Mouse (Mus musculus) kidney, adult 18-20 months (tissue): Measurements from ENCODE around the gene Slc25a29.

ENCODE experiments used
- DNase-seq: peaks from one replicate; pipeline ENCODE4 v3.0.0; 2021

Slc25a29 gene

DNA sequence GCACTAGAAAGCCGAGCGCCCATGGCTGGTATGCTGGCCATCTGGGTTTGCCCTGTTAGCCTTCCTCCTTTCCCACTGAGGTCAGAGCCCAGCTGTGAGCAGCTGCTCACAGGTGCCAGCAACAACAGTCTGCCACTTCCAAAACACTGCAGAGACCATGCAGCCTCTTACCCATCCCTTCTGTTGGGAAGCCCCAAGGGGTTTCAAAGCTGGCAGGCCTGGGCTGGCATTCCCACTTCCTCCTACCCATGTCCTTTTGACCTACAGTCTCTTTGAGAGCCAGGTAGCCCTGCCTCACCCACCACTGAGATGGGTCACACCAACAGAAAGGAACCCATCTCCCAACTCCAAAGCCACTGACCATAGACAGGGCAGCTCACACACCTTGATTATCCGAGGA lies 2.3 kb downstream of the Slc25a29 start:
- no peak for DNase-seq

GRCm38 (mm10) chr12:108832851-108833250 lies 2.8 kb downstream of the Slc25a29 start:
- DNase-seq = peak; percentile 39

- DNase-seq = peak; percentile 72
These were observed 3.6 kb downstream of the Slc25a29 start for GRCm38 (mm10) chr12:108831966-108832643.

- no peak for DNase-seq
These were observed 5.3 kb downstream of the Slc25a29 start for GRCm38 (mm10) chr12:108830358-108830757.

- DNase-seq = no peak
These were observed 6.0 kb downstream of the Slc25a29 start for GRCm38 (mm10) chr12:108829636-108830035.

GRCm38 (mm10) chr12:108827641-108828040 lies 8.0 kb downstream of the Slc25a29 start:
- no peak for DNase-seq

DNA sequence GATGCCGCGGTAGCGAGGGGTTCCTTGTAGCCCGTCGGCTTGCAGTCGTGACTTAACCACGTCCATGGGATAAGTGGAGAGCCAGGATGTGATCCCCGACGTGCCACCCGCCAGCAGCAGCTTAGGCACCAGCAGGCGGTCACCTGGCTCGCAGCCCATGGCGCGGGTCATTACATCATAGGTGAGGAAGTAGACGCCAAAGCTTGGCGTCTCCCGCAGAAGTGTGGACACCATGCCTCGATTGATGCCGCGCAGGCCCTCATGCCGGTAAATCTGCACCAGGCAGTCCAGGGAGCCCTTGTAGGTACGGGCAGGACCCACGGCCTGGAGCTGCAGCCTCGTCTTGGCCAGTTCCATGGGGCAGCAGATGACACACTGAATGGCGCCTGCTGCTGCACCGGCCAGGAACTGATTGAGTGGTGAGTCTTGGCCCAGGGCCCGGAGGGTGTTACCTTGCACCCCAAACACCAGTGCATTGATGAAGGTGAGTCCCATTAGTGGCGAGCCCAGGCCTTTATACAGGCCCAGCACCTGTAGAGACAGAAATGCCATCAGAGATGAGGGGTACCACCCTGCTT lies 8.6 kb downstream of the Slc25a29 start:
- no peak for DNase-seq

DNA sequence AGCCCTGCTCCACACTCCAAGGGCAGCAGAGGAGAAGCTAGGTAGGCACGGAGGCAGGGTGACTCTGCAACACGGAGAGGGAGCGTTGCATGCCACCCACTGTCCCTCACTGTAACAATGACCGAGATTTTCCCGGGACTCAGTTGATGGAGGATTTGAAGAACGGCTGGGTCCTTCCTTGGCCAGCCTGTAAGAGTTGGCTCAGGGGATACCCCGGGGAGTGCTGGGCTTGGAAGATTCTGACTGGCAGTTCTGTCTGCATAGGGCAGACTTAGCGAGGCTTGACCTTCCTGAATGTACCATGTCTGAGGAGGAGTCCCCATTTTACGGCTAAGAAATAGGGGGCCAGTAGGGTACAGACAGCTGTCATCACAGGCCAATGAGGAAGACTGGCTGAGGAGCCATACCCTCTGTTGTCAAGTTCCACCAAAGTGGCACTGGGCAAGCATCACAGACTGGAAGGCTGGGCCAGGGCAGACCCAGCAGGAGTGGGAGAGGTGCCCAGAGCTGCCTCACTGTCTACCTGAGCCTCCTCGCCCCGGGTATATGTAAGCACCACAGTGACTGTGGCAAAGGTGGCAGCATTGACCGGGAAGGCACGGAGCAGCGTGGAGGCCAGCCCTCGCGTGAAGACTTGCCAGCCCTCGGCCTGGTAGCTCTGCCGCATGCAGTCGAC lies 9.3 kb downstream of the Slc25a29 start:
- DNase-seq = no peak

DNA sequence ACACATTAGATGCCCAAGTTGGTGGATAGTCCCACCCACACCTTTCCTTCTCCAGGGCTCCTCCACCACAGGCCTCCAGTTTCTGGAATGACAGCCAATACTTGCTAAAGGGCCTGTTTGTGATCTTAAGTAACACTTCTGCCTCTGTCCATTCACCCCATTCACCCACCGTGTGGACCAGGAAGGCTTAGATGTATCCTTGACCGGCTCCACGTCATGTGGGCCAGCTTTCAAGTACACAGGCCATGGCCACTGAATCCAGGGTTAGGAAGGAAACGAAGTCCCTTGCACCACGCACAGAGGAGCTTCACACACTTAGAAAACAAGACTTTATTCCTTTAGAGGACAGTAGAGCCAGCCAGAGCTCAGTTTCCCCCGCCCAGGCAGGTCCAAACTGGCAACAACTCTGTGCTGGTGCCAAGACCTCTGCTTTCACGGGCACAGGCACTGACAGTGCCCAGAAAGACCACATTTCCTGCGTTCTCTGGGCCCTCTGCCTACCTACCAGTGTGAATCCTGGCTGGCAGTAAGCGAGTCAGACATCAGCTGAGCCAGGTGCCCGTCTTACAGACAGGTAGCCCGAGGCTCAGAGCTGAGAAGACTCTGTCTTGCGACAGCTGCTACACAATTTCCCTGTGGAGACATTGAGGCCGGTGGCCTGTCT lies 10.0 kb downstream of the Slc25a29 start:
- DNase-seq = no peak

DNA sequence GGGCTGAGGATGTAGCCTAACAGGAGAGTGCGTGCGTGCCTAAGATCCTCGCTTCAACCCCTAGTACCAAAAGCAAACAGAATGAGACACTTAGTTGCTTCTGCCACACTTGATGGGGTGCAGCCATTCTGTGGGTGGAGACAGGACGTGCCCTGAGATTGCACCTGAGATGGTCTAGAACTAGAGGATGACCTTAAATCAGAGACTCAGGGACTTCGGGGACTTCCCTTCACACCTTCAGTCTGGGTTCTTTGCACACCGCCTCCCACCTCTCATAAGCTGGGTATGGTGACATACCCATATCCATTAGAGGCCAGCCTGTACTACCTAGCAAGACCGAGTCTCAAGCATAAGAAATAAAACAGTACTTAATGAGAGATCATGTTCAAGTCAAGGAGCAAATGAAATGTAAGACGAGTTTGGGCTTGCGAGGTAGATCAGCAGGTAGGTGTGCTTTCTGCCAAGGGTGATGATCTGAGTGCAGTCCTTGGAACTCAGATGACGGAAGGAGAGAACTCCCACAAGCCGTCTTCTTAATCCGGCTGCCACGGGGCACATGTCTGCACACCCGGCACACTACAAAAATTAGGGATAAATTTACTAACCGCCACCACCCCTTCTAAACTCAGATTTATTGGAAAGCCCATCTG lies 11.3 kb downstream of the Slc25a29 start:
- no peak for DNase-seq

GRCm38 (mm10) chr12:108823036-108823435 lies 12.6 kb downstream of the Slc25a29 start:
- DNase-seq = no peak

GRCm38 (mm10) chr12:108820461-108820860 lies 15.2 kb downstream of the Slc25a29 start:
- no peak for DNase-seq

GRCm38 (mm10) chr12:108816569-108816968 lies 19.1 kb downstream of the Slc25a29 start:
- DNase-seq = no peak

GRCm38 (mm10) chr12:108814470-108814869 lies 21.2 kb downstream of the Slc25a29 start:
- DNase-seq = no peak

- no peak for DNase-seq
These were observed 23.2 kb downstream of the Slc25a29 start for GRCm38 (mm10) chr12:108812463-108812862.

DNA sequence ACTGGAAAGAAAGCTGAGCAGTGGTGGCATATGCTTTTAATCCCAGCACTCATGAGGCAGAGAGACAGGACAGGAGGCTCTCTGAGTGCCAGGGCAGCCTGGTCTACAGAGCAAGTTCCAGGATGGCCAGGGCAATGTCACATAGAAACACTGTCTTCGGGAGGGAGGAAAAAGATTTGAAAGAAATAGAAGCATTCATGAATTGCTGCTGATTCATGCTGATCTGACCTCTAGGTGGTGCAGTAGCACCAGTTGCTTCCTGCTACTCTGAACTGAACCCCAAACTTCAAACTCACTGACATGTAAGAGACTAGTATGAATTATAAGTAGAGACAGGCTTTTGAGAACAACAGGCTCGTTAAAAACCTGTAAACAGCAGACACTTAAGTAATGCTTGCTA lies 24.6 kb downstream of the Slc25a29 start:
- DNase-seq = peak; percentile 35

DNA sequence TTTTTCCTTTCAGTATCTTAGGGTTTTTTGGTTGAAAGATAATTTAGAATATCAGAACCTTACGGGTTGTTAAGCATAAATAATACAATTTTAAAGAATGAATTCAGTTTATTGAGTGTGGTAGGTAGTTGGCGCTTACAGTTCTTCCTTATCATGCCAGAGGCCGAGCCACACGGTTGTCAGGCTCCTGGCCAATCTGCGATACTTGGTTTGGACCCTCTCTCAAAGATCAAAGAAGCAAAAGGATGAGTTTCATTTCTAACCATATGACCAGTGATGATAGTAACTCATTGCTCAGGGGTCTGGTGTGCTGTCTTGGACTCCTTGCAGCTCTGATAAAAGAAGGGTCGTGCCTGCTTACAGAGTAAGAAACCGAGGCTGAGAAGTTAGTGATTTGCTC lies 25.4 kb downstream of the Slc25a29 start:
- no peak for DNase-seq

GRCm38 (mm10) chr12:108809771-108810170 lies 25.9 kb downstream of the Slc25a29 start:
- DNase-seq = no peak

- DNase-seq = no peak
These were observed 27.2 kb downstream of the Slc25a29 start for GRCm38 (mm10) chr12:108808465-108808864.

- no peak for DNase-seq
These were observed 31.3 kb downstream of the Slc25a29 start for GRCm38 (mm10) chr12:108804388-108804787.

- DNase-seq = no peak
These were observed 34.1 kb downstream of the Slc25a29 start for GRCm38 (mm10) chr12:108801613-108802012.

DNA sequence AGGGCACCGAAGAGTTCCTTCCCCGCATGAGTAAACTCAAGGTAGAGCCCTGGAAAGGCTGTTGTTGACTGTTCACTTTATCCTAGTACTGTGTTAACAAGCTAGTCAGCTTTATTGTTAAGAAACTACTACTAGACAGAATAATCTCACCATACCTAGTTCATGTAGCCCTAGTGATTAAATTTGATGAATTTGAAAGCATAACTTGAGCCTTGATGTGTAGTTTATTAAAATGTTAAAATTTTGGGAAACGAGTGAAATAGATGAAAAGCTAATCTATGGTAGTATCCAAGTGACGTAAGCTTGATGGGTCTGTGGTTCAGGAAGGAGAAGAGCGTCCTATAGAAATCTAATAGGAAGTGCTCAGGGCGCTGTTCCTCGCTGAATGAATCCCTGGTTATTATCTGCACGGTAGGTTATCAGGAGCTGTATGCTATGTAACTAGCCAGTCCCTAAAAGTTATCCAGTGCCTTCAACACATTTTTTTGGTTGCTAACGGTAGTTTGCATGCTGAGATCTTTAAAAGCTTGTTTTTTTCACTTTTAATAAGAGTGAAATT lies 40.6 kb downstream of the Slc25a29 start:
- no peak for DNase-seq
